Mouse (Mus musculus) midbrain, embryonic 15.5 days (tissue): ENCODE measurements around the gene Numa1. TPM values are rescaled to one million over a fixed set of nuclear protein-coding genes. Genes with fewer than 3 reads are reported as not detected.

Experiments used
- ATAC-seq: fragments of 200-750 bp; cut with Nextera tagmentation; replicated peaks from 2 replicates; pipeline ENCODE4 v1.8.0; 2017; ENCODE audit warnings: moderate TSS enrichment
- H3K27ac ChIP-seq: fragments of 300-500 bp; sonication (generic); 2 replicates; pipeline ENCODE4 v1.5.1; 2015; ENCODE audit warnings: mild to moderate bottlenecking, inconsistent platforms
- H3K27me3 ChIP-seq: fragments of 300-500 bp; sonication (generic); replicated peaks from 2 replicates; pipeline ENCODE4 v1.6.1; 2015; ENCODE audit warnings: inconsistent platforms
- H3K36me3 ChIP-seq: fragments of 300-500 bp; sonication (generic); replicated peaks from 2 replicates; pipeline ENCODE4 v1.6.1; 2015; ENCODE audit warnings: inconsistent platforms
- H3K4me1 ChIP-seq: fragments of 300-500 bp; sonication (generic); 2 replicates; pipeline ENCODE4 v1.6.1; 2015; ENCODE audit warnings: inconsistent platforms
- H3K4me2 ChIP-seq: fragments of 300-500 bp; sonication (generic); 2 replicates; pipeline ENCODE4 v1.6.1; 2015; ENCODE audit warnings: inconsistent platforms, mild to moderate bottlenecking, moderate library complexity
- H3K4me3 ChIP-seq: fragments of 300-500 bp; sonication (generic); 2 replicates; pipeline ENCODE4 v1.5.1; 2015; ENCODE audit warnings: mild to moderate bottlenecking, inconsistent platforms
- H3K9ac ChIP-seq: fragments of 300-500 bp; sonication (generic); 2 replicates; pipeline ENCODE4 v1.6.1; 2015; ENCODE audit warnings: mild to moderate bottlenecking, inconsistent platforms
- H3K9me3 ChIP-seq: fragments of 300-500 bp; sonication (generic); 2 replicates; pipeline ENCODE4 v1.6.1; 2016; ENCODE audit warnings: inconsistent platforms
- WGBS: fragments of 180-500 bp; shearing (Covaris S2); methylation state at CpG from one replicate; pipeline ENCODE4 v1.1.7; 2015; ENCODE audit warnings: mixed read lengths; 5-methylcytosine and 5-hydroxymethylcytosine counted together
- polyA plus RNA-seq: library from polyadenylated mRNA; unstranded; fragments of >200 nt; fragmentation: Nextera tagmentation; extraction: Ambion mirVana; gene quantifications from 2 replicates; pipeline ENCODE4 v1.2.1, GENCODE M21; 2015

Numa1 gene
- polyA plus RNA-seq = 50.9 and 53.1 TPM in 2 replicates

DNA sequence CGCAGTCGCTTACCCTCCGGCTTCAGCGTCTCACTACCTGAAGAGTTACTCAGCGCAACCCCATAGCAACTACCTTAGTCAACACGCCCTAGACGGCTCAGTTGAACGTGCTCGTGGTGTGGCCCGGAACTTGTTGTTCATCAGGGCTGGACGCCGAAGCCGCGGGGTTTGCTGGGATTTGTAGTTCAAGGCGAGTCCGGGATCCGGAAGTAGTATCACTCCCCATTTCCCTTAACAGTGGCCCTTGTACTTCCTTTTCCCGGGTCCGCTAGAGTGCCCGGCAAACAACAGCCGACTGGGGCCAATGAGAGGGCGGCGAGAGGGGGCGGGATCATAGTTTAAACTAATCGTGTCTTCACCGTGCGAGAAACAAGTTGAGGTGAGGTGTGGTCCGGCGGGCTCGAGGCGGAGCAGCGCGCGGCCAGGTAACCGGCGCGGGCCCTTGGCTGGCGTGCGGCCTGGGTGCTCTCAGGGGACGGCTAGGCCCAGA, at the start of gene Numa1, which contains the start of gene Lrrc51:
Gene Numa1 (plus strand): TSS at position 361 of the 490 bp plus-strand sequence.
Gene Lrrc51 (minus strand): TSS at position 145 of the 490 bp plus-strand sequence.
- peak within 1 kb of the TSS; percentile 71 for H3K9ac ChIP-seq
- under 1% methylated on average over 40 of the region's 40 CpGs for WGBS
- peak; percentile 99 for ATAC-seq
- peak within 1 kb of the TSS; percentile 89 for H3K4me3 ChIP-seq
- H3K9me3 ChIP-seq = no peaks in the 10 kb centered on the region
- H3K36me3 ChIP-seq = no peaks in the 10 kb centered on the region
- peak within 1 kb of the TSS; percentile 74 for H3K4me2 ChIP-seq
- H3K4me1 ChIP-seq = peaks cover 36% of the 10 kb centered on the region
- H3K27ac ChIP-seq = peak within 1 kb of the TSS; percentile 73
- H3K27me3 ChIP-seq = no peaks in the 10 kb centered on the region

DNA sequence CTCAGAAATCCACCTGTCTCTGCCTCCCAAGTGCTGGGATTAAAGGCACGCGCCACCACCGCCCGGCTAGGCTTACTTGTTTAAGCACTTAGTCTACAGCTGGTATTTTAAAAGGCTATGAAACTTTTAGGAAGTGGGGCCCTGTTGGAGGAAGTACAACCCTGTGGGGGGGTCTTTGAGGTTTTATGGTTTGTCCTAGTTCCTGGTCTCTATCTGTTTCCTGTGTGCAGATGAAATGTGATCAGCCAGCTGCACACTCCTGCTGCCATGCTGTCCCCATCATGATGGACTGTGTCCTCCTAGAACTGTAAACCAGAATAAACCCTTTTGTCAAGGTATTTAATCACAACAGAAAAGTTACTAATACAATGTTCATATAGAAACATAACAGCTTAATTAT, 49.8 kb upstream of the Numa1 start:
- no peak overlapping the region for H3K27ac ChIP-seq
- no peak overlapping the region for H3K9ac ChIP-seq
- no peak overlapping the region for H3K4me3 ChIP-seq
- H3K36me3 ChIP-seq = no peaks in the 10 kb centered on the region
- WGBS = 94% methylated on average over 4 of the region's 4 CpGs
- ATAC-seq = no peak
- H3K4me2 ChIP-seq = no peak overlapping the region
- no peaks in the 10 kb centered on the region for H3K27me3 ChIP-seq
- no peaks in the 10 kb centered on the region for H3K9me3 ChIP-seq
- no peaks in the 10 kb centered on the region for H3K4me1 ChIP-seq

- Histone ChIP-seq H3K4me2 (no peak overlapping the region), H3K4me1 (no peaks in the 10 kb centered on the region), H3K9ac (no peak overlapping the region), H3K36me3 (no peaks in the 10 kb centered on the region), H3K27me3 (no peaks in the 10 kb centered on the region), H3K27ac (no peak overlapping the region), H3K9me3 (no peaks in the 10 kb centered on the region), H3K4me3 (no peak overlapping the region)
- WGBS = 87% methylated on average over 6 of the region's 6 CpGs
- no peak for ATAC-seq
Observed at GRCm38 (mm10) chr7:101886274-101886673, 47.6 kb upstream of the Numa1 start.

GRCm38 (mm10) chr7:101888460-101888859, 45.5 kb upstream of the Numa1 start:
- H3K9me3 ChIP-seq = no peaks in the 10 kb centered on the region
- no peak for ATAC-seq
- H3K27ac ChIP-seq = no peak overlapping the region
- H3K4me1 ChIP-seq = no peaks in the 10 kb centered on the region
- WGBS = 87% methylated on average over 4 of the region's 4 CpGs
- no peak overlapping the region for H3K4me2 ChIP-seq
- H3K36me3 ChIP-seq = no peaks in the 10 kb centered on the region
- no peak overlapping the region for H3K9ac ChIP-seq
- no peaks in the 10 kb centered on the region for H3K27me3 ChIP-seq
- H3K4me3 ChIP-seq = no peak overlapping the region

GRCm38 (mm10) chr7:101895695-101896094, 38.2 kb upstream of the Numa1 start:
- 36% methylated on average over 9 of the region's 9 CpGs for WGBS
- no peak; the same call in 1 of the 2 replicates for ATAC-seq

DNA sequence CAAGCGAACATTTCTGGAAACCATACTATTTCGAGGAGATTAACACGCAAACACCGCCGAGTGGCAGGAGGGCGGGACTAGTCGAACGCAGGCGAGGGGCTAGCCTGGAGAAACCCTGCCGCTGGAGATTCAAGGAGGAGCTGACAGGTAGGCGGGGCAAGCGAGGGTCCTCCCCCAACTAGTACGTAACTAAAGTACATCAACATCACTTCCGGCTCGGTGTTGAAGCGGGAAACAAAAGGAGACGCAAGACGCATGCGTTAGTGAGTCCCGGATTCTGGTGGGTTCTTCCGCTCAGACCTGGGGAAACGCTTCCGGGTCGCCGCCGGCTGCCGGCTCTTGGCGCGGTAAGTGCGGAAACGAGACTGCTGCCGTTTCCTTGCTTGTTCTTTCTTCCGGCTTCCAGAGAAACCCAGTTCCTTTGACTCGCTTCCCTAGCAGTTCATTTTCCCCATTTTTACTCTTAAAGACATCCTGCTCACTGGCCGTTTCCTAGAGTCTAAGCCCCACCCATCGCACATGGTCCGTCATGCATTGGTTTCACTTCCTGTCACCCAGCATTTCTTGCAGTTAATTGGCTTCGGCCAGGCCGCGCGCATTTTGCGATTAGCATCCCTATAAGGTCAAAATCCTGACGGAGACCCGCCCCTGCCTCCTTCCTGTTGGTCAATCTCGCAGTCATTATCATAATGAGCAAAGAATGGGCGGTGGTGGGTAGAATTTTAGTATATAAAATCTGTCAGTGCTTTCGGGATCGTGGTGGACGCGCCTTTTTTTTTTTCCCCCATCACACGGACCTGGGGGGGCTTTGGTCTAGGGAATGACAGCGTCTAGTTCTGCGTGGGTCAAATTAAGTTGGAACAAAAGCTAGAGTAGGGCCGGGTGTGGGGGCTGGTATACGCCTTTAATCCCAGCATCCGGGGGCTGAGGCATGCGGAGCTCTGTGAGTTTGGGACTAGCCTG, 37.5 kb upstream of the Numa1 start:
- Histone ChIP-seq H3K4me1 (peaks cover 16% of the 10 kb centered on the region), H3K36me3 (0 out of 2 replicates have a peak, but pooled peaks cover 3% of the 10 kb centered on the region), H3K9ac (peak overlapping the region; percentile 65), H3K27ac (peak overlapping the region; percentile 94), H3K9me3 (no peaks in the 10 kb centered on the region), H3K4me3 (peak overlapping the region; percentile 73), H3K27me3 (no peaks in the 10 kb centered on the region), H3K4me2 (peak overlapping the region; percentile 49)
- under 1% methylated on average over 57 of the region's 57 CpGs for WGBS
- peak; percentile 98 for ATAC-seq

More at GRCm38 (mm10) chr7:101895695-101896094, 38.2 kb upstream of the Numa1 start:
- peak overlapping the region; percentile 94 for H3K27ac ChIP-seq
- H3K36me3 ChIP-seq = 0 out of 2 replicates have a peak, but pooled peaks cover 3% of the 10 kb centered on the region
- H3K4me3 ChIP-seq = peak overlapping the region; percentile 73
- peaks cover 16% of the 10 kb centered on the region for H3K4me1 ChIP-seq
- H3K4me2 ChIP-seq = peak overlapping the region; percentile 38
- H3K27me3 ChIP-seq = no peaks in the 10 kb centered on the region
- no peaks in the 10 kb centered on the region for H3K9me3 ChIP-seq
- peak overlapping the region; percentile 65 for H3K9ac ChIP-seq

GRCm38 (mm10) chr7:101900331-101901097, 33.4 kb upstream of the Numa1 start:
- Histone ChIP-seq H3K27me3 (no peaks in the 10 kb centered on the region), H3K4me3 (no peak overlapping the region), H3K4me2 (no peak overlapping the region), H3K4me1 (peaks cover 13% of the 10 kb centered on the region), H3K27ac (no peak overlapping the region), H3K9me3 (no peaks in the 10 kb centered on the region), H3K36me3 (0 out of 2 replicates have a peak, but pooled peaks cover 3% of the 10 kb centered on the region), H3K9ac (no peak overlapping the region)
- 96% methylated on average over 16 of the region's 16 CpGs for WGBS
- no peak for ATAC-seq

GRCm38 (mm10) chr7:101901969-101902368, 31.9 kb upstream of the Numa1 start:
- ATAC-seq = no peak
- Histone ChIP-seq H3K4me2 (no peak overlapping the region), H3K9ac (no peak overlapping the region), H3K36me3 (0 out of 2 replicates have a peak, but pooled peaks cover 3% of the 10 kb centered on the region), H3K9me3 (no peaks in the 10 kb centered on the region), H3K27ac (no peak overlapping the region), H3K4me1 (peaks cover 19% of the 10 kb centered on the region), H3K27me3 (no peaks in the 10 kb centered on the region), H3K4me3 (no peak overlapping the region)
- 93% methylated on average over 10 of the region's 10 CpGs for WGBS

- Histone ChIP-seq H3K27ac (no peak overlapping the region), H3K4me2 (no peak overlapping the region), H3K36me3 (0 out of 2 replicates have a peak, but pooled peaks cover 3% of the 10 kb centered on the region), H3K9ac (no peak overlapping the region), H3K27me3 (no peaks in the 10 kb centered on the region), H3K9me3 (no peaks in the 10 kb centered on the region), H3K4me1 (peaks cover 18% of the 10 kb centered on the region), H3K4me3 (no peak overlapping the region)
- ATAC-seq = no peak
Observed at GRCm38 (mm10) chr7:101902846-101903245, 31.1 kb upstream of the Numa1 start.

GRCm38 (mm10) chr7:101905561-101906286, 28.2 kb upstream of the Numa1 start, which contains the start of gene Lamtor1:
Lamtor1 (plus strand) TSS chr7:101905904.
- peak within 1 kb of the TSS; percentile 76 for H3K4me3 ChIP-seq
- H3K27me3 ChIP-seq = no peaks in the 10 kb centered on the region
- ATAC-seq = peak; percentile 97
- peak within 1 kb of the TSS; percentile 96 for H3K27ac ChIP-seq
- WGBS = 0% methylated on average over 61 of the region's 61 CpGs
- no peaks in the 10 kb centered on the region for H3K9me3 ChIP-seq
- H3K4me1 ChIP-seq = peaks cover 30% of the 10 kb centered on the region
- H3K4me2 ChIP-seq = peak within 1 kb of the TSS; percentile 64
- peak within 1 kb of the TSS; percentile 89 for H3K9ac ChIP-seq
- H3K36me3 ChIP-seq = 0 out of 2 replicates have a peak, but pooled peaks cover 6% of the 10 kb centered on the region

- Histone ChIP-seq H3K4me1 (peaks cover 30% of the 10 kb centered on the region), H3K27ac (peak within 1 kb of the TSS; percentile 96), H3K9me3 (no peaks in the 10 kb centered on the region)
Observed at GRCm38 (mm10) chr7:101906287-101906681, 27.6 kb upstream of the Numa1 start, which contains the start of gene Tomt. Tomt (minus strand) TSS chr7:101906359.

More at GRCm38 (mm10) chr7:101906287-101906681, 27.6 kb upstream of the Numa1 start, which contains the start of gene Tomt:
- Histone ChIP-seq H3K9ac (peak within 1 kb of the TSS; percentile 89), H3K4me2 (peak within 1 kb of the TSS; percentile 64), H3K4me3 (peak within 1 kb of the TSS; percentile 76), H3K27me3 (no peaks in the 10 kb centered on the region), H3K36me3 (0 out of 2 replicates have a peak, but pooled peaks cover 10% of the 10 kb centered on the region)
- WGBS = 21% methylated on average over 11 of the region's 11 CpGs
- no peak for ATAC-seq
